Mouse (Mus musculus): ENCODE measurements at regions not wholly inside any gene's neighbourhood (a gene's known extent, or its start where the extent isn't known, plus 50 kb on each side); places are given as distances from the start of the nearest gene placed in this dataset.

DNA sequence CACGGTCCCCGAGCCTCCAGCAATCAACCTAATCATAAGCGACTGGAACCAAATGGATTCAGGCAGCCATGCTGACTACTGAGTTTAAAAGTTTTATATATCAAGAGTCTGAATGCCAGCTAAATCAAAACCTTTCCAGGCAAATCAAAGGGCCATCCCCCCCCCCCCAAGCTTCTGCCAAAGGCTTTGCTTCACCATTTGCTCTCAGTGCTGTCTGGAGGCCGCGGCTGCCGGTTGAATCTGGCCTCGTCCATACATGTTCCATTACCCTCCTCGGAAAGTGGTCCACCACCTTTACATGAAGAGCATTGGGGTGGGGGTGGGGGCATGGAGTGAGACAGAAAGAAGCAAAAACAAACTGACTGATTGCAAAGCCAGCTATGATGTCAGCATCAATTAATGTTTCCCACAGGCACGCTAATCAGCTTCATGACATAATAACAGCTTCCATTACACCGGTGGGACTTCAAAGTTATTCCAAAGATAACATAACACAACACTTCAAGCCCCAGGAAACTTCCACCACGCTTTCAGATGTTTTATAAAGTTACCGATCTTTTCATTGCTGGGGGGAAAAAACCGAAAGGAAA lies 116.6 kb upstream of the Irx5 start:
- no peak for TF ChIP-seq MAFK (IDR thresholded peaks at IDR 0.05; ENCODE audit: insufficient read depth, low read depth, low read length)
- no peak for TF ChIP-seq ZC3H11A (IDR thresholded peaks at IDR 0.05; ENCODE audit: borderline replicate concordance, low read depth, low read length)
